Mouse (Mus musculus) hindbrain, embryonic 15.5 days (tissue): ENCODE results near the gene Pdlim5. TPM values are rescaled to one million over a fixed set of nuclear protein-coding genes. Genes with fewer than 3 reads are reported as not detected.

ENCODE experiments used
- ATAC-seq: fragments of 200-750 bp; cut with Nextera tagmentation; 2 replicates; pipeline ENCODE4 v1.8.0; 2017; ENCODE audit warnings: low read depth, moderate number of reproducible peaks, moderate TSS enrichment; ENCODE audit not compliant: low FRiP score
- H3K27ac ChIP-seq: fragments of 300-500 bp; sonication (generic); replicated peaks from 2 replicates; pipeline ENCODE4 v1.5.1; 2015; ENCODE audit warnings: mild to moderate bottlenecking, inconsistent platforms
- H3K27me3 ChIP-seq: fragments of 300-500 bp; sonication (generic); 2 replicates; pipeline ENCODE4 v1.6.1; 2015; ENCODE audit warnings: control low read depth, inconsistent platforms
- H3K36me3 ChIP-seq: fragments of 300-500 bp; sonication (generic); 2 replicates; pipeline ENCODE4 v1.6.1; 2015; ENCODE audit warnings: control low read depth, inconsistent platforms
- H3K4me1 ChIP-seq: fragments of 300-500 bp; sonication (generic); replicated peaks from 2 replicates; pipeline ENCODE4 v1.6.1; 2015; ENCODE audit warnings: control low read depth, inconsistent platforms
- H3K4me2 ChIP-seq: fragments of 300-500 bp; sonication (generic); 2 replicates; pipeline ENCODE4 v1.6.1; 2015; ENCODE audit warnings: moderate library complexity, mild to moderate bottlenecking, inconsistent platforms
- H3K4me3 ChIP-seq: fragments of 300-500 bp; sonication (generic); 2 replicates; pipeline ENCODE4 v1.5.1; 2015; ENCODE audit warnings: mild to moderate bottlenecking, inconsistent platforms
- H3K9ac ChIP-seq: fragments of 300-500 bp; sonication (generic); 2 replicates; pipeline ENCODE4 v1.6.1; 2015; ENCODE audit warnings: inconsistent platforms
- H3K9me3 ChIP-seq: fragments of 300-500 bp; sonication (generic); 2 replicates; pipeline ENCODE4 v1.6.1; 2016; ENCODE audit warnings: control low read depth, inconsistent platforms
- WGBS: fragments of 180-500 bp; shearing (Covaris S2); methylation state at CpG from one replicate; pipeline ENCODE4 v1.1.7; 2015; 5-methylcytosine and 5-hydroxymethylcytosine counted together
- polyA plus RNA-seq: library from polyadenylated mRNA; unstranded; fragments of >200 nt; fragmentation: Nextera tagmentation; extraction: Ambion mirVana; gene quantifications from 2 replicates; pipeline ENCODE4 v1.2.1, GENCODE M21; 2015

The Pdlim5 gene
- polyA plus RNA-seq, 1 experiment from 2014 or later: 15.0 TPM

- 69% methylated on average over 3 of the region's 3 CpGs for WGBS
Measured at GRCm38 (mm10) chr3:142431481-142431880, 36.0 kb upstream of the Pdlim5 start.

GRCm38 (mm10) chr3:142430048-142430447 lies 34.6 kb upstream of the Pdlim5 start:
- no peak overlapping the region for H3K4me2 ChIP-seq
- WGBS: 80% methylated on average over 4 of the region's 4 CpGs
- H3K4me1 ChIP-seq: no peaks in the 10 kb centered on the region
- no peaks in the 10 kb centered on the region for H3K9me3 ChIP-seq
- no peak overlapping the region for H3K4me3 ChIP-seq
- H3K27ac ChIP-seq: no peak overlapping the region
- H3K36me3 ChIP-seq: no peaks in the 10 kb centered on the region
- ATAC-seq: no peak
- no peak overlapping the region for H3K9ac ChIP-seq
- no peaks in the 10 kb centered on the region for H3K27me3 ChIP-seq

More at GRCm38 (mm10) chr3:142431481-142431880, 36.0 kb upstream of the Pdlim5 start:
- Histone ChIP-seq H3K4me1 (no peaks in the 10 kb centered on the region), H3K36me3 (no peaks in the 10 kb centered on the region), H3K27ac (no peak overlapping the region), H3K27me3 (no peaks in the 10 kb centered on the region), H3K4me3 (no peak overlapping the region), H3K9ac (no peak overlapping the region), H3K9me3 (no peaks in the 10 kb centered on the region), H3K4me2 (no peak overlapping the region)
- ATAC-seq: no peak

- H3K36me3 ChIP-seq: no peaks in the 10 kb centered on the region
- no peak for ATAC-seq
- 26% methylated on average over 3 of the region's 3 CpGs for WGBS
Measured at GRCm38 (mm10) chr3:142426806-142427205, 31.3 kb upstream of the Pdlim5 start.

GRCm38 (mm10) chr3:142424134-142424533 lies 28.6 kb upstream of the Pdlim5 start:
- Histone ChIP-seq H3K9me3 (no peaks in the 10 kb centered on the region), H3K4me3 (no peak overlapping the region), H3K36me3 (no peaks in the 10 kb centered on the region), H3K4me1 (no peaks in the 10 kb centered on the region), H3K4me2 (no peak overlapping the region), H3K27me3 (no peaks in the 10 kb centered on the region), H3K9ac (no peak overlapping the region), H3K27ac (no peak overlapping the region)
- WGBS: 74% methylated on average over 1 of the region's 1 CpGs
- no peak for ATAC-seq

More at GRCm38 (mm10) chr3:142426806-142427205, 31.3 kb upstream of the Pdlim5 start:
- no peak overlapping the region for H3K4me3 ChIP-seq
- H3K4me2 ChIP-seq: no peak overlapping the region
- H3K27ac ChIP-seq: no peak overlapping the region
- H3K4me1 ChIP-seq: no peaks in the 10 kb centered on the region
- no peaks in the 10 kb centered on the region for H3K9me3 ChIP-seq
- H3K9ac ChIP-seq: no peak overlapping the region
- no peaks in the 10 kb centered on the region for H3K27me3 ChIP-seq

GRCm38 (mm10) chr3:142423501-142423917 lies 28.0 kb upstream of the Pdlim5 start:
- no peaks in the 10 kb centered on the region for H3K9me3 ChIP-seq
- H3K4me3 ChIP-seq: no peak overlapping the region
- H3K9ac ChIP-seq: no peak overlapping the region
- no peaks in the 10 kb centered on the region for H3K4me1 ChIP-seq
- 76% methylated on average over 4 of the region's 4 CpGs for WGBS
- no peak overlapping the region for H3K27ac ChIP-seq
- no peak for ATAC-seq
- no peaks in the 10 kb centered on the region for H3K27me3 ChIP-seq
- H3K36me3 ChIP-seq: no peaks in the 10 kb centered on the region
- no peak overlapping the region for H3K4me2 ChIP-seq

GRCm38 (mm10) chr3:142422229-142422628 lies 26.7 kb upstream of the Pdlim5 start:
- H3K4me2 ChIP-seq: no peak overlapping the region
- 57% methylated on average over 4 of the region's 4 CpGs for WGBS
- no peaks in the 10 kb centered on the region for H3K9me3 ChIP-seq
- no peaks in the 10 kb centered on the region for H3K36me3 ChIP-seq
- no peak for ATAC-seq
- no peaks in the 10 kb centered on the region for H3K4me1 ChIP-seq
- H3K27ac ChIP-seq: no peak overlapping the region
- no peaks in the 10 kb centered on the region for H3K27me3 ChIP-seq
- H3K4me3 ChIP-seq: no peak overlapping the region
- H3K9ac ChIP-seq: no peak overlapping the region

- Histone ChIP-seq H3K4me1 (no peaks in the 10 kb centered on the region), H3K9me3 (no peaks in the 10 kb centered on the region), H3K9ac (no peak overlapping the region), H3K27ac (no peak overlapping the region), H3K4me3 (no peak overlapping the region), H3K27me3 (no peaks in the 10 kb centered on the region), H3K4me2 (no peak overlapping the region), H3K36me3 (no peaks in the 10 kb centered on the region)
- 86% methylated on average over 3 of the region's 3 CpGs for WGBS
- ATAC-seq: no peak
Measured at GRCm38 (mm10) chr3:142421470-142421869, 26.0 kb upstream of the Pdlim5 start.

- 74% methylated on average over 3 of the region's 3 CpGs for WGBS
- Histone ChIP-seq H3K9me3 (no peaks in the 10 kb centered on the region), H3K4me1 (no peaks in the 10 kb centered on the region), H3K4me3 (no peak overlapping the region), H3K27me3 (no peaks in the 10 kb centered on the region), H3K27ac (no peak overlapping the region), H3K36me3 (no peaks in the 10 kb centered on the region), H3K9ac (no peak overlapping the region), H3K4me2 (no peak overlapping the region)
- no peak for ATAC-seq
Measured at GRCm38 (mm10) chr3:142417996-142418395, 22.5 kb upstream of the Pdlim5 start.

GRCm38 (mm10) chr3:142413345-142413885 lies 17.9 kb upstream of the Pdlim5 start:
- 86% methylated on average over 4 of the region's 4 CpGs for WGBS
- Histone ChIP-seq H3K4me3 (no peak overlapping the region), H3K27me3 (no peaks in the 10 kb centered on the region), H3K4me1 (no peaks in the 10 kb centered on the region), H3K36me3 (no peaks in the 10 kb centered on the region), H3K27ac (no peak overlapping the region), H3K9ac (no peak overlapping the region), H3K9me3 (no peaks in the 10 kb centered on the region), H3K4me2 (no peak overlapping the region)
- ATAC-seq: no peak

GRCm38 (mm10) chr3:142410930-142411329 lies 15.4 kb upstream of the Pdlim5 start:
- Histone ChIP-seq H3K27me3 (no peaks in the 10 kb centered on the region), H3K9ac (no peak overlapping the region), H3K4me2 (no peak overlapping the region), H3K4me3 (no peak overlapping the region), H3K36me3 (no peaks in the 10 kb centered on the region), H3K4me1 (no peaks in the 10 kb centered on the region), H3K9me3 (no peaks in the 10 kb centered on the region), H3K27ac (no peak overlapping the region)
- no peak for ATAC-seq

- no peaks in the 10 kb centered on the region for H3K36me3 ChIP-seq
- H3K9ac ChIP-seq: peak overlapping the region; percentile 65
- ATAC-seq: peak; percentile 84
- peaks cover 6% of the 10 kb centered on the region; the same call in 1 of the 2 replicates for H3K27me3 ChIP-seq
- WGBS: under 1% methylated on average over 59 of the region's 64 CpGs
- H3K9me3 ChIP-seq: no peaks in the 10 kb centered on the region
- peak overlapping the region; percentile 92 for H3K4me3 ChIP-seq
- H3K4me2 ChIP-seq: peak overlapping the region; percentile 94
- peak overlapping the region; percentile 64 for H3K27ac ChIP-seq
- peaks cover 15% of the 10 kb centered on the region for H3K4me1 ChIP-seq
Measured at GRCm38 (mm10) chr3:142394796-142395508, 544 bp downstream of the Pdlim5 start.

- H3K4me2 ChIP-seq: peak overlapping the region; percentile 94
Measured at GRCm38 (mm10) chr3:142394000-142394411, 1.5 kb downstream of the Pdlim5 start.

More at GRCm38 (mm10) chr3:142394000-142394411, 1.5 kb downstream of the Pdlim5 start:
- Histone ChIP-seq H3K27ac (no peak overlapping the region), H3K4me1 (peaks cover 15% of the 10 kb centered on the region), H3K9me3 (no peaks in the 10 kb centered on the region), H3K36me3 (no peaks in the 10 kb centered on the region), H3K27me3 (peaks cover 6% of the 10 kb centered on the region; the same call in 1 of the 2 replicates), H3K4me3 (peak overlapping the region; percentile 92), H3K9ac (no peak overlapping the region)
- 52% methylated on average over 9 of the region's 9 CpGs for WGBS
- no peak for ATAC-seq
